Comparison of ENCODE assay signal across 10 mouse cellular contexts in the genomic region with DNA sequence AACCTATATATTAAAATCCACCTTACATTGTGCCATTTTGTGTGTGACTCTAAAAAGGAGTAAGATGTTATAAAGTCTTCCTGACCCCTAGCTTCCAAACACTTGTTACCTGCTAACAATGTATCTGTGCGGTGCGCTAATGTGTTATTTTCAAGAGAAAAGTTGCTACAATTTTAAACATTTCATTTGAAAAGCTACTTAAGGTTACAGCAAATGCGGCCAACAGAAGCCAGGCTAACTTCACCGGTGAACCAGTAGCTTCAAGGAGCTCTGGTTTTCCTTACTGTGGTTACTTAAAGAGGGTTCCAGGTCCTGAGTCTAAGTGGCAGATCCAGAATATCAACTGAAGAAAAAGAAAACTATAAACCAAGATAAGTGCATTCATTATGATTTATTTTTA. TPM values are rescaled to one million over a fixed set of nuclear protein-coding genes. Genes with fewer than 3 reads are reported as not detected.
DNase-seq lines count a peak whose midpoint lies in the region; ATAC-seq and TF ChIP-seq lines count a peak whose summit lies in the region.
"Had no signal": no experiment of that assay in that cellular context is flagged by ENCODE, and none has a peak within 500 bp of the region (broad histone marks: within the 10 kb centered on the region; RNA-seq: fewer than 3 reads in every experiment).

No protein-coding gene starts in this region.

- TF ChIP-seq CTCF in layer of hippocampus, adult 2 months (conservative IDR thresholded peaks at IDR 0.05) = no peak

- peak overlapping the region; percentile 96 for H3K4me3 ChIP-seq in erythroblast, embryonic 14.5 days (replicated peaks)
- H3K4me3 ChIP-seq in layer of hippocampus, adult 2 months = peak overlapping the region; percentile 69; the same call in 1 of the 2 replicates
- no peak overlapping the region; the same call in 1 of the 2 replicates for H3K4me3 ChIP-seq in hindbrain, embryonic 13.5 days
- peak overlapping the region; percentile 97; the same call in 1 of the 2 replicates for H3K4me3 ChIP-seq in midbrain, embryonic 13.5 days (replicated peaks)

- no peak overlapping the region for H3K9ac ChIP-seq in hindbrain, embryonic 13.5 days
- H3K9ac ChIP-seq in midbrain, embryonic 13.5 days (replicated peaks) = no peak overlapping the region

- H3K27ac ChIP-seq in layer of hippocampus, adult 2 months = no peak overlapping the region
- H3K27ac ChIP-seq in hindbrain, embryonic 13.5 days = no peak overlapping the region
- no peak overlapping the region for H3K27ac ChIP-seq in midbrain, embryonic 13.5 days

- 95% methylated on average over 4 of the region's 4 CpGs for WGBS in hindbrain, embryonic 13.5 days
- WGBS in midbrain, embryonic 13.5 days = 95% methylated on average over 4 of the region's 4 CpGs

- DNase-seq in layer of hippocampus, adult 2 months (ENCODE audit: low spot score in 2 of 2) = no peak
- no peak for DNase-seq in layer of hippocampus, adult 11-12 months (ENCODE audit: low spot score)
- no peak for DNase-seq in thymus, postnatal 0 days (ENCODE audit: low spot score)
- no peak for DNase-seq in right cerebral cortex, adult 18-20 months

- H3K27me3 ChIP-seq in erythroblast, embryonic 14.5 days (ENCODE audit: control insufficient read depth) = no peaks in the 10 kb centered on the region
- H3K27me3 ChIP-seq in hindbrain, embryonic 13.5 days = no peaks in the 10 kb centered on the region
- H3K27me3 ChIP-seq in midbrain, embryonic 13.5 days = no peaks in the 10 kb centered on the region
- H3K27me3 ChIP-seq: Patski; stomach, embryonic 15.5 days had no signal

- H3K4me2 ChIP-seq in hindbrain, embryonic 13.5 days = peak overlapping the region; percentile 80
- H3K4me2 ChIP-seq in midbrain, embryonic 13.5 days (replicated peaks) = peak overlapping the region; percentile 65; the same call in 1 of the 2 replicates

- no peaks in the 10 kb centered on the region for H3K9me3 ChIP-seq in erythroblast, embryonic 14.5 days (ENCODE audit: control insufficient read depth, low read length)
- no peaks in the 10 kb centered on the region for H3K9me3 ChIP-seq in hindbrain, embryonic 13.5 days
- no peaks in the 10 kb centered on the region for H3K9me3 ChIP-seq in midbrain, embryonic 13.5 days
- H3K9me3 ChIP-seq: stomach, embryonic 15.5 days had no signal

- peaks cover 4% of the 10 kb centered on the region for H3K36me3 ChIP-seq in erythroblast, embryonic 14.5 days (ENCODE audit: control insufficient read depth)
- H3K36me3 ChIP-seq in hindbrain, embryonic 13.5 days = no peaks in the 10 kb centered on the region
- no peaks in the 10 kb centered on the region for H3K36me3 ChIP-seq in midbrain, embryonic 13.5 days
- H3K36me3 ChIP-seq: stomach, embryonic 15.5 days had no signal

- ATAC-seq in erythroblast, adult 5-6 weeks (replicated peaks; ENCODE audit: low FRiP score, poor library complexity, severe bottlenecking) = no peak
- no peak for ATAC-seq in hindbrain, embryonic 13.5 days (ENCODE audit: low FRiP score)
- no peak for ATAC-seq in midbrain, embryonic 13.5 days
- ATAC-seq: Patski had no signal

- peaks cover 34% of the 10 kb centered on the region for H3K4me1 ChIP-seq in erythroblast, embryonic 14.5 days (ENCODE audit: control insufficient read depth)
- H3K4me1 ChIP-seq in hindbrain, embryonic 13.5 days (replicated peaks) = peaks cover 34% of the 10 kb centered on the region
- peaks cover 35% of the 10 kb centered on the region for H3K4me1 ChIP-seq in midbrain, embryonic 13.5 days (replicated peaks)

RNA-seq across cellular contexts. Expression of gene Nr2c2, which starts 1.2 kb away (rescaled TPM):
- polyA plus RNA-seq in erythroblast, embryonic 14.5 days (2012) = 0.11 and 0.17 TPM in 2 replicates
- total RNA-seq in erythroblast, adult 5-6 weeks (2015; ENCODE audit: low replicate concordance) = 15.2 and 17.1 TPM in 2 replicates
- 19.3 and 25.2 TPM in 2 replicates for total RNA-seq in erythroblast, adult 5-6 weeks (2017; ENCODE audit: low replicate concordance)
- total RNA-seq in layer of hippocampus, adult 2 months (2021) = 10 to 100 TPM; 88.6 to 92.3 TPM
- 22.9 and 23.7 TPM in 2 replicates for polyA plus RNA-seq in hindbrain, embryonic 13.5 days (2015; fragmentation: Nextera tagmentation; extraction: Ambion mirVana)
- 22.0 and 23.9 TPM in 2 replicates for polyA plus RNA-seq in midbrain, embryonic 13.5 days (2015; fragmentation: Nextera tagmentation; extraction: Ambion mirVana)
- 18.3 and 27.0 TPM in 2 replicates for polyA plus RNA-seq in thymus, postnatal 0 days (2015; fragmentation: Nextera tagmentation; extraction: Ambion mirVana)

Comparison
In these comparisons a context has a peak if more than half of its experiments do, and no peak if none do; other contexts are left out.
1. RNA of gene Nr2c2, which starts 1.2 kb away (polyA plus RNA-seq): 18.3 to 27.0 TPM in thymus, postnatal 0 days, 22.9 to 23.7 TPM in hindbrain, embryonic 13.5 days and 22.0 to 23.9 TPM in midbrain, embryonic 13.5 days; 0.11 to 0.17 TPM in erythroblast, embryonic 14.5 days; every median in the first group is over 10 times any median in the second.